Mouse (Mus musculus) liver, adult 2 months (tissue): ENCODE data around the gene Ap3d1.

Experiments used
- CTCF ChIP-seq: fragments of 200-500 bp; IDR thresholded peaks from 2 replicates; pipeline ENCODE4 v1.5.1; 2011; ENCODE audit warnings: low read depth, low read length, control low read depth
- POLR2A ChIP-seq: fragments of 200-500 bp; IDR thresholded peaks from 2 replicates; pipeline ENCODE4 v1.6.1; 2011; ENCODE audit warnings: low read length, control low read depth; ENCODE audit not compliant: insufficient read depth; ENCODE audit errors: extremely low read depth

DNA sequence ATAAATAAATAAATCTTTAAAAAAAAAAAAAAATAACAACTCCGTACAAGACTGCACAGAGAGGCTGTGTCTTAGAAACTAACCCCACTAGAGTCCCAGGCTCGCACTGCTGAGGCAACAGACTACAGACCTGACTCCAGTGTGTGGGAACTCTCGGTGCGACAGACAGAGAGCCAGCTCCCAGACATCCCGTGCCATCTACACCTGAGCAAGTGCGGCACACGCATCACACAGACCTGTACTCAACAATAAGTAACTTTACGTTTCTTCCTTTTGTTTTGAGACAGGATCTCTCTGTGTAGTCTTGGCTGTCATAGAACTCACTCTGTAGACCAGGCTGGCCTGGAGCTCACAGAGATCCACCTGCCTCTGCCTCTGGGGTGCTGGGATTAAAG is 44.7 kb downstream of the Ap3d1 start:
- TF ChIP-seq POLR2A (no peak), CTCF (no peak)
